Mouse (Mus musculus): Measurements from ENCODE around the gene Naip5. TPM values are rescaled to one million over a fixed set of nuclear protein-coding genes. Genes with fewer than 3 reads are reported as not detected.
"Not testable (repeated sequence)": the region's sequence is repeated elsewhere in the genome, so short reads cannot be mapped to it uniquely, and the experiment has no call there.

Naip5 gene
- total RNA-seq (2014; rRNA removed) (1.2 and 1.3 TPM in 2 replicates), polyA plus RNA-seq (2012; rRNA removed) (0.19 and 0.59 TPM in 2 replicates)

GRCm38 (mm10) chr13:100246223-100246622 is at the start of gene Naip5:
Naip5 (minus strand) TSS chr13:100246323.
- H3K36me3 ChIP-seq (ENCODE audit: control insufficient read depth, insufficient read depth, low read length); H3K27ac ChIP-seq (replicated peaks; ENCODE audit: insufficient read depth, low read depth, low read length); DNase-seq (ENCODE audit: extremely low read depth, low read depth, low spot score); H3K4me1 ChIP-seq (ENCODE audit: control insufficient read depth, insufficient read depth, low read length); H3K9ac ChIP-seq (ENCODE audit: low read depth, low read length); H3K79me2 ChIP-seq (ENCODE audit: control insufficient read depth, insufficient read depth, low read length); H3K27me3 ChIP-seq (ENCODE audit: control insufficient read depth, insufficient read depth, low read length): not testable (repeated sequence)
- H3K4me3 ChIP-seq (ENCODE audit: insufficient read depth, low read depth, low read length) = peak within 1 kb of the TSS; percentile 12; the same call in 1 of the 2 replicates
- 84% methylated on average over 4 of the region's 4 CpGs for WGBS

- no peak for TF ChIP-seq POLR2A (IDR thresholded peaks at IDR 0.05; ENCODE audit: extremely low read depth, insufficient read depth, low read length)
- no peak for TF ChIP-seq CTCF (IDR thresholded peaks at IDR 0.05; ENCODE audit: low read depth, low read length)
- no peak overlapping the region for H3K4me3 ChIP-seq (ENCODE audit: insufficient read depth, low read depth, low read length)
- H3K36me3 ChIP-seq (ENCODE audit: control insufficient read depth, insufficient read depth, low read length) = no peaks in the 10 kb centered on the region
- 83% methylated on average over 1 of the region's 1 CpGs for WGBS
- H3K27me3 ChIP-seq (ENCODE audit: control insufficient read depth, insufficient read depth, low read length) = no peaks in the 10 kb centered on the region
- no peaks in the 10 kb centered on the region for H3K4me1 ChIP-seq (ENCODE audit: control insufficient read depth, insufficient read depth, low read length)
- no peak overlapping the region for H3K9ac ChIP-seq (ENCODE audit: low read depth, low read length)
- DNase-seq (ENCODE audit: extremely low read depth, low read depth, low spot score) = no peak
- no peaks in the 10 kb centered on the region for H3K79me2 ChIP-seq (ENCODE audit: control insufficient read depth, insufficient read depth, low read length)
- no peak overlapping the region for H3K27ac ChIP-seq (replicated peaks; ENCODE audit: insufficient read depth, low read depth, low read length)
Observed at GRCm38 (mm10) chr13:100284611-100285010, 38.5 kb upstream of the Naip5 start.

- H3K4me1 ChIP-seq (ENCODE audit: control insufficient read depth, insufficient read depth, low read length); H3K79me2 ChIP-seq (ENCODE audit: control insufficient read depth, insufficient read depth, low read length); H3K36me3 ChIP-seq (ENCODE audit: control insufficient read depth, insufficient read depth, low read length); H3K27ac ChIP-seq (replicated peaks; ENCODE audit: insufficient read depth, low read depth, low read length); H3K9ac ChIP-seq (ENCODE audit: low read depth, low read length); DNase-seq (ENCODE audit: extremely low read depth, low read depth, low spot score); H3K27me3 ChIP-seq (ENCODE audit: control insufficient read depth, insufficient read depth, low read length); H3K4me3 ChIP-seq (ENCODE audit: insufficient read depth, low read depth, low read length): not testable (repeated sequence)
- WGBS = no CpG with 5 or more reads among the region's 1 CpGs
Observed at GRCm38 (mm10) chr13:100271474-100272132, 25.5 kb upstream of the Naip5 start.

GRCm38 (mm10) chr13:100256996-100257395 is 10.9 kb upstream of the Naip5 start:
- not testable (repeated sequence) for H3K27ac ChIP-seq (replicated peaks; ENCODE audit: insufficient read depth, low read depth, low read length); H3K4me1 ChIP-seq (ENCODE audit: control insufficient read depth, insufficient read depth, low read length); H3K79me2 ChIP-seq (ENCODE audit: control insufficient read depth, insufficient read depth, low read length); DNase-seq (ENCODE audit: extremely low read depth, low read depth, low spot score); H3K4me3 ChIP-seq (ENCODE audit: insufficient read depth, low read depth, low read length); H3K27me3 ChIP-seq (ENCODE audit: control insufficient read depth, insufficient read depth, low read length); H3K9ac ChIP-seq (ENCODE audit: low read depth, low read length); H3K36me3 ChIP-seq (ENCODE audit: control insufficient read depth, insufficient read depth, low read length)
- WGBS = 40% methylated on average over 2 of the region's 2 CpGs

GRCm38 (mm10) chr13:100255925-100256324 is 9.8 kb upstream of the Naip5 start:
- DNase-seq (ENCODE audit: extremely low read depth, low read depth, low spot score); H3K4me3 ChIP-seq (ENCODE audit: insufficient read depth, low read depth, low read length); H3K27me3 ChIP-seq (ENCODE audit: control insufficient read depth, insufficient read depth, low read length); H3K27ac ChIP-seq (replicated peaks; ENCODE audit: insufficient read depth, low read depth, low read length); H3K4me1 ChIP-seq (ENCODE audit: control insufficient read depth, insufficient read depth, low read length); H3K9ac ChIP-seq (ENCODE audit: low read depth, low read length); H3K79me2 ChIP-seq (ENCODE audit: control insufficient read depth, insufficient read depth, low read length); H3K36me3 ChIP-seq (ENCODE audit: control insufficient read depth, insufficient read depth, low read length): not testable (repeated sequence)
- WGBS = 78% methylated on average over 6 of the region's 6 CpGs

GRCm38 (mm10) chr13:100251897-100252296 is 5.8 kb upstream of the Naip5 start:
- H3K36me3 ChIP-seq (ENCODE audit: control insufficient read depth, insufficient read depth, low read length); DNase-seq (ENCODE audit: extremely low read depth, low read depth, low spot score); H3K4me3 ChIP-seq (ENCODE audit: insufficient read depth, low read depth, low read length); H3K79me2 ChIP-seq (ENCODE audit: control insufficient read depth, insufficient read depth, low read length); H3K9ac ChIP-seq (ENCODE audit: low read depth, low read length); H3K27ac ChIP-seq (replicated peaks; ENCODE audit: insufficient read depth, low read depth, low read length); H3K4me1 ChIP-seq (ENCODE audit: control insufficient read depth, insufficient read depth, low read length); H3K27me3 ChIP-seq (ENCODE audit: control insufficient read depth, insufficient read depth, low read length): not testable (repeated sequence)
- WGBS = 84% methylated on average over 2 of the region's 2 CpGs

GRCm38 (mm10) chr13:100246896-100247519 is 885 bp upstream of the Naip5 start:
- not testable (repeated sequence) for H3K36me3 ChIP-seq (ENCODE audit: control insufficient read depth, insufficient read depth, low read length); H3K27me3 ChIP-seq (ENCODE audit: control insufficient read depth, insufficient read depth, low read length); H3K4me1 ChIP-seq (ENCODE audit: control insufficient read depth, insufficient read depth, low read length); H3K27ac ChIP-seq (replicated peaks; ENCODE audit: insufficient read depth, low read depth, low read length); H3K79me2 ChIP-seq (ENCODE audit: control insufficient read depth, insufficient read depth, low read length); H3K9ac ChIP-seq (ENCODE audit: low read depth, low read length)
- peak overlapping the region; percentile 12; the same call in 1 of the 2 replicates for H3K4me3 ChIP-seq (ENCODE audit: insufficient read depth, low read depth, low read length)
- peak; percentile 0 for DNase-seq (ENCODE audit: extremely low read depth, low read depth, low spot score)
- 54% methylated on average over 5 of the region's 5 CpGs for whole genome bisulfite sequencing
